Mouse (Mus musculus) intestine, postnatal 0 days (tissue): ENCODE results near the gene Sptb. TPM values are rescaled to one million over a fixed set of nuclear protein-coding genes. Genes with fewer than 3 reads are reported as not detected.

ENCODE experiments used
- ATAC-seq: fragments of 200-750 bp; cut with Nextera tagmentation; 2 replicates; pipeline ENCODE4 v1.8.0; 2017; ENCODE audit warnings: mild to moderate bottlenecking, moderate TSS enrichment, moderate library complexity
- H3K27ac ChIP-seq: fragments of 300-500 bp; sonication (generic); 2 replicates; pipeline ENCODE4 v1.5.1; 2014; ENCODE audit warnings: mild to moderate bottlenecking, low read depth, low read length, moderate library complexity
- H3K27me3 ChIP-seq: fragments of 300-500 bp; sonication (generic); replicated peaks from 2 replicates; pipeline ENCODE4 v1.6.1; 2014; ENCODE audit warnings: low read length, mixed read lengths; ENCODE audit not compliant: control insufficient read depth, insufficient read depth
- H3K36me3 ChIP-seq: fragments of 300-500 bp; sonication (generic); 2 replicates; pipeline ENCODE4 v1.6.1; 2014; ENCODE audit warnings: mild to moderate bottlenecking, moderate library complexity; ENCODE audit not compliant: control insufficient read depth, insufficient read depth
- H3K4me1 ChIP-seq: fragments of 300-500 bp; sonication (generic); replicated peaks from 2 replicates; pipeline ENCODE4 v1.6.1; 2014; ENCODE audit warnings: antibody characterized with exemption, low read length, mixed read lengths; ENCODE audit not compliant: control insufficient read depth, insufficient read depth
- H3K4me2 ChIP-seq: fragments of 300-500 bp; sonication (generic); replicated peaks from 2 replicates; pipeline ENCODE4 v1.6.1; 2014; ENCODE audit warnings: low read depth, mild to moderate bottlenecking, moderate library complexity
- H3K4me3 ChIP-seq: fragments of 300-500 bp; sonication (generic); 2 replicates; pipeline ENCODE4 v1.5.1; 2014; ENCODE audit warnings: low read depth, low read length
- H3K9ac ChIP-seq: fragments of 300-500 bp; sonication (generic); 2 replicates; pipeline ENCODE4 v1.6.1; 2014; ENCODE audit warnings: mild to moderate bottlenecking, low read depth, low read length
- H3K9me3 ChIP-seq: fragments of 300-500 bp; sonication (generic); 2 replicates; pipeline ENCODE4 v1.6.1; 2016; ENCODE audit warnings: mixed run types; ENCODE audit not compliant: control insufficient read depth
- CTCF ChIP-seq: sonication (generic); IDR thresholded peaks from 2 replicates; pipeline ENCODE4 v1.5.1; 2016; ENCODE audit warnings: low read depth, mild to moderate bottlenecking, control low read depth, antibody characterized with exemption, moderate library complexity
- WGBS: fragments of 180-500 bp; shearing (Covaris S2); extraction: QIAGEN DNeasy Blood & Tissue Kit; methylation state at CpG from one replicate; pipeline ENCODE4 v1.1.7; 2014; 5-methylcytosine and 5-hydroxymethylcytosine counted together
- polyA plus RNA-seq: library from polyadenylated mRNA; unstranded; fragments of >200 nt; fragmentation: Nextera tagmentation; extraction: Ambion mirVana; gene quantifications from 2 replicates; pipeline ENCODE4 v1.2.1, GENCODE M21; 2015

Sptb gene
- polyA plus RNA-seq, 1 experiment from 2014 or later = 0.35 TPM

DNA sequence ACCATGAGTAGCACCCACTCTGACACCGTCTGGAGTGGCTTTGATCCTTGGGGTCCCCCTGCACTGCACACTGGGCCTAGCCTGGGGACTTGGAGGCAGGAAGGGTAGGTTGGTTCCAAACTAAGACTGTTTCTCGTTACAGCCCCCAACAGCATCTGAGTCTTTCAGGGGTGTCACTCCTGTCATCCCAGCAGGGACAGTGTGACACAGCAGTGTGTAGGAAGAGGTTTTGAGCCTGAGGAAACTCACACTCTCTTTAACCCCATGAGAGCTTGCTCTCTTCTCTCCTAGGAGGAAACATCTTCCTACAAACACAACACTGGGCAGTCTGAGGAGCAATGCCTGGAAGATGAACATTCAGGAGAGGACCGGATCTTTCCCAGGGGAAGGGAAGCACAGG lies 115.8 kb downstream of the Sptb start:
- WGBS = 68% methylated on average over 3 of the region's 3 CpGs
- H3K36me3 ChIP-seq = no peaks in the 10 kb centered on the region
- no peaks in the 10 kb centered on the region for H3K9me3 ChIP-seq
- H3K4me1 ChIP-seq = no peaks in the 10 kb centered on the region; the same call in 1 of the 2 replicates
- no peak for ATAC-seq
- TF ChIP-seq CTCF = no peak
- H3K27ac ChIP-seq = no peak overlapping the region
- no peak overlapping the region for H3K4me3 ChIP-seq
- H3K27me3 ChIP-seq = 0 out of 2 replicates have a peak, but pooled peaks cover 6% of the 10 kb centered on the region
- H3K9ac ChIP-seq = no peak overlapping the region
- H3K4me2 ChIP-seq = no peak overlapping the region

- peak; percentile 70 for ATAC-seq
- WGBS = 11% methylated on average over 7 of the region's 7 CpGs
Measured at GRCm38 (mm10) chr12:76593839-76594322, 116.5 kb downstream of the Sptb start.

GRCm38 (mm10) chr12:76593254-76593653 lies 117.1 kb downstream of the Sptb start:
- Histone ChIP-seq H3K9ac (no peak overlapping the region), H3K4me1 (no peaks in the 10 kb centered on the region; the same call in 1 of the 2 replicates), H3K4me3 (no peak overlapping the region), H3K27me3 (0 out of 2 replicates have a peak, but pooled peaks cover 6% of the 10 kb centered on the region), H3K4me2 (no peak overlapping the region), H3K27ac (no peak overlapping the region), H3K36me3 (no peaks in the 10 kb centered on the region), H3K9me3 (no peaks in the 10 kb centered on the region)
- ATAC-seq = no peak
- WGBS = 83% methylated on average over 6 of the region's 6 CpGs
- no peak for TF ChIP-seq CTCF

More at GRCm38 (mm10) chr12:76593839-76594322, 116.5 kb downstream of the Sptb start:
- Histone ChIP-seq H3K36me3 (no peaks in the 10 kb centered on the region), H3K4me3 (no peak overlapping the region), H3K4me2 (no peak overlapping the region), H3K4me1 (no peaks in the 10 kb centered on the region; the same call in 1 of the 2 replicates), H3K9me3 (no peaks in the 10 kb centered on the region), H3K27ac (no peak overlapping the region), H3K9ac (no peak overlapping the region), H3K27me3 (0 out of 2 replicates have a peak, but pooled peaks cover 6% of the 10 kb centered on the region)
- no peak for TF ChIP-seq CTCF

DNA sequence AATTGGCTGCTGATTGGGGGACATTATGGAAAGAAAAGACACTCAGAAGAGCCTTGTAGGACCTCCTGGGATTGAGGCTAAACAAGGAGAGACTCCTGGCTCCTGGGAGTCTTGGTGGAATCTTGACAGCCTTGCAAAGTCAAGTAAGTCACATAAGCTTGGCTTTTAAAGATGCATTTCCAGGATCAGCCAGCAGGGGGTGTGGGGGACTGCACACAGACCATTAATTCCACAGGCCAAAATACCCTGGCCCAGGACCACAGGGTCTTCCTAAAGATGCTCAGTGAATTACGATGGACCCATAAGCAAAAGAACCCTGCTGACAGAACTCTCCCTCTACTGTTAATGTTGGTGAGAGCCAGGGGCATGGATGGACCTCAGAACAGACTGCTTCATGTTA lies 118.1 kb downstream of the Sptb start:
- peak; percentile 87 for TF ChIP-seq CTCF
- Histone ChIP-seq H3K9ac (no peak overlapping the region), H3K4me2 (no peak overlapping the region), H3K9me3 (no peaks in the 10 kb centered on the region), H3K27ac (no peak overlapping the region), H3K36me3 (no peaks in the 10 kb centered on the region), H3K4me1 (no peaks in the 10 kb centered on the region; the same call in 1 of the 2 replicates), H3K27me3 (0 out of 2 replicates have a peak, but pooled peaks cover 6% of the 10 kb centered on the region), H3K4me3 (no peak overlapping the region)
- 66% methylated on average over 1 of the region's 1 CpGs for WGBS
- no peak for ATAC-seq

DNA sequence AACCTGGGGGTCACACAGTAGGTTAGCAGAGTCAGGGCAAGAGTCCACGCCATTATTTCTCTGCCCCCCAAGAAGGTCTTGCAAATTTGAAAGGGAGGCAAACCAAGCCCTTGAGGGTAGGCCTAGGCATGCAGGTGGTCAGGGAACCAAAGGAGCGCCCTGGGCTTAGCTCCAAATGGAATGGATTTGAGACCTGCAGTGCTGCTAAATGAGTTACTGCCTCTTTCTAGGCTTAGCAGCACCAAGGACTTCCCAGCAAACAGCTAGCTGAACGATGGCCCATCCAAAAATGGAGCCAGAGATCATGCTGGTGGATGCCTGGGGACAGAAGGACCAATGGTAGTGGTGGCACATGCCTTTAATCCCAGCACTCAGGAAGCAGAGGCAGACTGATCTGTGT lies 119.3 kb downstream of the Sptb start:
- Histone ChIP-seq H3K4me2 (no peak overlapping the region), H3K27me3 (0 out of 2 replicates have a peak, but pooled peaks cover 6% of the 10 kb centered on the region), H3K36me3 (no peaks in the 10 kb centered on the region), H3K9ac (no peak overlapping the region), H3K9me3 (no peaks in the 10 kb centered on the region), H3K4me3 (no peak overlapping the region), H3K27ac (no peak overlapping the region), H3K4me1 (no peaks in the 10 kb centered on the region; the same call in 1 of the 2 replicates)
- ATAC-seq = no peak
- no peak for TF ChIP-seq CTCF
- 85% methylated on average over 3 of the region's 3 CpGs for WGBS

DNA sequence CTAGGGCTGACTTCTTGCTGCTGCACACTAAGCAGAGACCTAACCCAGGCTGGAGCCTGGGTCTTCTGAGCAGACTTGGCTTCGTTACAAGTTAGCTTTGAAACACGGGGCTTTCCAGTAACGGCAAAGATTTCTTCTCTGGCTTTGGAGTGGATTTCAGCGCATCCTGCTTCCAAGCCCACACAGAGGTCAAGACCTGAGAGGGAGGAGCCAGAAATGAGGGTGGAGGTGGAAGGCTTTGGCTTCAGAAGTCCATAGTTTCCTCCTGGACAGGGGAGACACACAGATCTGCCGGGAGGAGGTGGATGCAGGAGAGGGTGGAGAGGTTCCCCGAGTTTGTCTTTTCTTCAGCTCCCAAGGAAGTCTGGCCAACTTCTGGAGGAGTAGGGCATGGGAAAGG lies 120.8 kb downstream of the Sptb start:
- H3K4me3 ChIP-seq = no peak overlapping the region
- 51% methylated on average over 6 of the region's 6 CpGs for WGBS
- no peaks in the 10 kb centered on the region; the same call in 1 of the 2 replicates for H3K4me1 ChIP-seq
- TF ChIP-seq CTCF = no peak
- H3K9me3 ChIP-seq = no peaks in the 10 kb centered on the region
- H3K36me3 ChIP-seq = no peaks in the 10 kb centered on the region
- H3K9ac ChIP-seq = no peak overlapping the region
- no peak overlapping the region for H3K4me2 ChIP-seq
- H3K27me3 ChIP-seq = no peaks in the 10 kb centered on the region
- no peak for ATAC-seq
- no peak overlapping the region for H3K27ac ChIP-seq
